Mouse (Mus musculus): ENCODE measurements around the gene Sarm1.

- TF ChIP-seq CTCF (IDR thresholded peaks at IDR 0.05; ENCODE audit: low read depth) (no peak), EP300 (IDR thresholded peaks at IDR 0.05; ENCODE audit: low read depth) (no peak)
Observed at GRCm38 (mm10) chr11:78501529-78501928, 4.0 kb upstream of the Sarm1 start.

Measured in liver, postnatal 0 days (tissue).